Mouse (Mus musculus) G1E-ER4 (cell line): ENCODE data around the gene Spag16. TPM values are rescaled to one million over a fixed set of nuclear protein-coding genes. Genes with fewer than 3 reads are reported as not detected.

Experiments
- GATA1 ChIP-seq: IDR thresholded peaks from one replicate; pipeline ENCODE4 v1.8.0; 2012; ENCODE audit warnings: low read length, inconsistent platforms
- polyA plus RNA-seq: library from polyadenylated mRNA; stranded (reverse); fragments of >175 nt; gene quantifications from 2 replicates; pipeline ENCODE4 v1.2.3, GENCODE M21; 2012

The Spag16 gene
- polyA plus RNA-seq, 1 experiment, result not detected

DNA sequence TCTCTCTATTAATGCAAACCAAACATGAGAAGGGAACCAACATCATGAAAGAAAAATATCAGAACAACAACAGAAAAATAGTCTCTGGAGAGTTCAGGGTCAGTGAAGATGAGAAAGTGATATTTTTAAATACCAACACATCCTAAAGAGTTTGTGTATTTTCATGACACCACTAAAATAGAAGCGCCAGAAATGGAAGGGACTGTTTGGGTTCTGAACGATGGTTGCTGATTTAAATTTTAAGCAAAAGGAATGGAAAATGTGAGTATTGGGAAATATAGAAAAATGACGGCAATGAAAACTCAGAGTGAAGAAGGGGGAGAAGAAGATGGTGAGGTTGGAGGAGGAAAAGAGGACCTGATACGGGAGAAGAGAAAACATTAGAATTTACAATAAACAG is 825.9 kb downstream of the Spag16 start:
- TF ChIP-seq GATA1, result no peak

DNA sequence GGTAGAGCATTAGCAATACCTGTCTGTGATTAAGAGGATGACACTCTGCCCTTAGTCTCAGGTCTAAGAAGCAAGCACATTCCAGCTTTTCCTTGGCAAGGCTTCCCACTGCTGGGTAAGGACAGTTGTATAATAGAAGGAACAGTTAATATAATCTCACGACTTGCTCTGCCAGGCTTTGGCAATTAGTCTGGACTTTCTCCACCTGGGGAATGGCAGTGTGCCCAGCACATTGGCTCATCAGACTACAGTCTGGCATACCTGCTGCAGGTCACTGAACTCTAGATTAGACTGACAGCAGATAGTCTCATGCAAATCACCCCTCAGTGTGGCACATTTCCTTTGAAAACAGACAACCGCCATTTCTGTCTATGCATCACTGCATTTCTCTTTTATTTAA is 865.8 kb downstream of the Spag16 start:
- no peak for TF ChIP-seq GATA1

DNA sequence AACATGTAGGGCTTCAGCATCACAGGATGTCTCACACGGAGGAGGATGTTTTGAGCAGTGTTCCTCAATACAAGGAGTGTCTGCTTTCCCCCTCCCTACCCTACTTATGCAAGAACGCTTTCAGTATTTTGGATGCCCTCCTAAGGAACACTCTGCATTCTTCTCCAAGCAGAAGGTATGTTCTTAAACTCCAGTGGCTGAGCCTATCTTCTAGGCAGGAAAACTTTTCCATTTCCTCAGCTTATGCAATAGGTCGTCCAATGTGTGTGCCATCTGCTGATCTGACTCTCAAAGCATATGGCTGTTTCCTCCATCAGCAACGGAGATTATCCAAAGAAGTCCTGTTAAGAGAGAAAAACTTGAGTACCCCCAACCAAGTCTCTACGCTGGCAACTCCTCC is 873.5 kb downstream of the Spag16 start:
- TF ChIP-seq GATA1, result no peak

DNA sequence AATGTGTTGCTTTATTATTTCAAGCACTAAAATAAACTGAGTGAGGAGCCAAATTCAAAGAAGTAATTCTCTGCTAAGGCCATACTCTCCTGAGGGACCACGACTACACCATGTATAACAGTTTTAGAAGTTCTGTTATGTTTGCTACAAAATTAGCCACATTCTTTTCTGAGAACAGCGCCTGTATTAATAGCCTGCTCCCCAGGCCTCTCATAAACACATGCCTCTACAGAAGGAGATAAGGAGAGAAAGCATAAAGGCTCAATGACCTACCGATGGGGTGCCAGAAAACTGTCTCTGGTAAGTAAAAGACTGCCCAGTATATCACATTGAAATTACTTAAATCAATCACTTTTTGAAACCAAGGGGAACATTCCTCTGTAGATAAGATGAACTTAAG is 877.2 kb downstream of the Spag16 start:
- TF ChIP-seq GATA1, result no peak

DNA sequence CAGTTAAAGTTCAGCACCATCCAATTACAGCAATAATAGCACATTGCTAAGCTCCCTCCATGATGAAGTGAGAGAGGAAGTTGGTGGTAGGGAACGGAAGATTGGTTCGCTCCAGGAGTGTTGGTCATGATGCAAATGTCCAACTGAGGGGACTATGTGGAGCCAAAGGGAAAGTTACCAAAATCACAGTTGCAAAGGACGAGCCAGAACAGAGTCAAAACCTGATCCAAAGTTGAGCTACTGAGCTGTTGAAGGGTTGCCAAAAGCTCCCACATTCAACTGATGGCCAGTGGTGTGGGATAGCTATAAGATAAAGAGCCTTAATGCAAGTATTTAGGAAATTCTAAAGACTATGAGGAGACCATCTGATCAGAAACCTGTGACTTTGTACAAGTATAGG is 879.1 kb downstream of the Spag16 start:
- no peak for TF ChIP-seq GATA1

DNA sequence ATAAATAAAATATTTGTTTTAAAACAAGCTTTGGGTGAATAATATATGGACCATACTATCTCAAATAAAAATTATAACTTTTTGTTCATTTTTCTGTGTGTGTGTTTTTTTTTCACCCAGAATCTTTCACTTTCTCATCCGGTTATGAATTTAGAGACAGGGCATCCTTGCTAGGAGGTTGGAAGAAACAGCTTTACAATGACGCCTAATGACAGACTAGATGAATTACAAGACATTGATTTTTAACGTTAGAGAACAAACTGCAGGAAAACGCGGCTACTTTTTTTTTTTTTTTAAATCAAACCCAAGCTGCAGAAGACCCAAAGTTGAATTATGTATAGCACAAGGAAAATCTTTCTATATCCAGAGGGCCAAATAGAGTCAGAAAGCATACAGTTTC is 898.3 kb downstream of the Spag16 start:
- TF ChIP-seq GATA1, result no peak

DNA sequence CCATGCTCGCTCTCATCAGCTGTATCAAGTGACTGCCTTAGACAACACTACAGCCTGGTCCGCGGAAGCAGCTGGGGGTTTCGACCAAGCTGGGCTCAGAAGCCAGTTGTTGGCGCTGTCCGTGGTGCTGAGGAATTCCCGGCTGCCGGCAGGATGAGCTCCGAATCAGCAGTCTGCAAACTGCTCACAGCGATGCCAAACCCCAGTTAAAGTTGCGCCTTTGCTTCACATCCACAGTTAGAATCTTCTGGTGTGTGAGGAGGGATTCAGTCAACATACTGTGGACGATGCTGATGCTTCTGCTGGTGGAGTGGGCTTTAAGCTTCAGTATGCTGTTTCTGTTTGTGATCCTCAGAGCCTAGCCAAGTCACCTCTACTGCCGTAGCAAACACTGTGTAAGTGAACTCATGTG is 898.9 kb downstream of the Spag16 start, which contains the start of gene Vwc2l:
Vwc2l (plus strand) TSS at position 61 of the 412 bp plus-strand sequence.
- no peak for TF ChIP-seq GATA1

Other genes starting within 250 kb of the Spag16 start
- 0.43 and 0.72 TPM in 2 replicates for gene Ikzf2, start 139.7 kb upstream of the Spag16 start, polyA plus RNA-seq